Mouse (Mus musculus): ENCODE data around the gene Abca1.

DNA sequence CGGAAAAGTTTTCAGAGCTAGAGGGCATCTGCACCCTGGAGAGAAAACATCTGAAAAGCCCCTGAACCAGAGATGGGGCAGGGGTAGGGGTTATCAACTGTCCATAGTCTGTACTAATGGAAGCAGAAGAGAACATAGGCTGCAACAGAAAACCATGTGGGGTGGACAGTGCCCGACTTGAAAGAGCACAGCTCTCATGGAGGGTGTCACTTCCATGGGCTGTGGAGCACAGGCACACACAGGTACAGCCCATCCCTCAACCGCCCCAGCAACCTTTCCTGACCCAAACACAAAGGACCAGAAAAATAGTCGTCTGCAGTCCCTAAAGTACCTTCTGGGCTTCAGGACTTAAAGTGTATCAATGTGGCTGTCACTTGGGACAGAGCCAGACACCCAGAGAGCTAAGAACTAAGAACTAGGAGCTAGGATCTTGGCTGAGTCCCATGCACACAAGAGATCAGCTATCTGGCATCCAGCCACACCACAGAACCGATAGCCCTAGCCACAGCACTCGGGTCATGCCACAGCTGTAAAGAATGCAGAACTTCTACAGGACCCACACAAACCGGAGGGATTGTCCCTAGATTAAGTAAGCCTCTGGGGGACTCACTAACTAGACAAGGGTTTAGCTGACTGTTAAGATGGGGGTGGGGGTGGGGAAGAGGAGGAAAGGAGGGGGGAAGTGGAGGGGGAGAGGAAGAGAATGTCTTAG lies 38.0 kb downstream of the Abca1 start:
- TF ChIP-seq ZC3H11A (IDR thresholded peaks at IDR 0.05; ENCODE audit: borderline replicate concordance, low read depth, low read length): no peak
- no peak for TF ChIP-seq CHD2 (IDR thresholded peaks at IDR 0.05; ENCODE audit: low read depth, low read length)
- no peak for TF ChIP-seq MAFK (IDR thresholded peaks at IDR 0.05; ENCODE audit: insufficient read depth, low read depth, low read length)
- no peak for TF ChIP-seq ZNF384 (IDR thresholded peaks at IDR 0.05; ENCODE audit: low read depth, low read length)

All from ES-E14 (cell line).